Mouse (Mus musculus): ENCODE data around the gene Rps6kb2.

The Rps6kb2 gene

GRCm38 (mm10) chr19:4189051-4189620 lies 26.0 kb upstream of the Rps6kb2 start:
- DNase-seq (ENCODE audit: low spot score): no peak

GRCm38 (mm10) chr19:4187303-4187702 lies 24.1 kb upstream of the Rps6kb2 start:
- DNase-seq (ENCODE audit: low spot score): no peak

- no peak for DNase-seq (ENCODE audit: low spot score)
Observed at GRCm38 (mm10) chr19:4184976-4185975, 22.1 kb upstream of the Rps6kb2 start.

- no peak for DNase-seq (ENCODE audit: low spot score)
Observed at GRCm38 (mm10) chr19:4183689-4184088, 20.5 kb upstream of the Rps6kb2 start.

- DNase-seq (ENCODE audit: low spot score): no peak
Observed at GRCm38 (mm10) chr19:4181892-4182291, 18.7 kb upstream of the Rps6kb2 start.

- DNase-seq (ENCODE audit: low spot score): no peak
Observed at GRCm38 (mm10) chr19:4180411-4180810, 17.3 kb upstream of the Rps6kb2 start.

GRCm38 (mm10) chr19:4175368-4175947 lies 12.3 kb upstream of the Rps6kb2 start, which contains the start of gene Carns1:
Carns1 (minus strand) TSS chr19:4175479.
- DNase-seq (ENCODE audit: low spot score): no peak

GRCm38 (mm10) chr19:4172925-4173324 lies 9.8 kb upstream of the Rps6kb2 start:
- DNase-seq (ENCODE audit: low spot score): no peak

- DNase-seq (ENCODE audit: low spot score): no peak
Observed at GRCm38 (mm10) chr19:4171393-4172290, 8.5 kb upstream of the Rps6kb2 start.

- DNase-seq (ENCODE audit: low spot score): no peak
Observed at GRCm38 (mm10) chr19:4170723-4171392, 7.7 kb upstream of the Rps6kb2 start.

- DNase-seq (ENCODE audit: low spot score): no peak
Observed at GRCm38 (mm10) chr19:4169810-4170209, 6.7 kb upstream of the Rps6kb2 start.

GRCm38 (mm10) chr19:4169378-4169784 lies 6.2 kb upstream of the Rps6kb2 start:
- DNase-seq (ENCODE audit: low spot score): peak; percentile 99

GRCm38 (mm10) chr19:4166678-4167476 lies 3.7 kb upstream of the Rps6kb2 start:
- DNase-seq (ENCODE audit: low spot score): no peak

GRCm38 (mm10) chr19:4164721-4165120 lies 1.6 kb upstream of the Rps6kb2 start:
- no peak for DNase-seq (ENCODE audit: low spot score)

- no peak for DNase-seq (ENCODE audit: low spot score)
Observed at GRCm38 (mm10) chr19:4164100-4164499, 946 bp upstream of the Rps6kb2 start.

- no peak for DNase-seq (ENCODE audit: low spot score)
Observed at GRCm38 (mm10) chr19:4163543-4163887, 361 bp upstream of the Rps6kb2 start.

- DNase-seq (ENCODE audit: low spot score): no peak
Observed at GRCm38 (mm10) chr19:4159049-4159448, 4.1 kb downstream of the Rps6kb2 start.

GRCm38 (mm10) chr19:4156771-4157170 lies 6.4 kb downstream of the Rps6kb2 start:
- no peak for DNase-seq (ENCODE audit: low spot score)

GRCm38 (mm10) chr19:4156073-4156579 lies 7.0 kb downstream of the Rps6kb2 start:
- DNase-seq (ENCODE audit: low spot score): no peak

Data from yolk sac, embryonic 10.5 days (tissue).